Mouse (Mus musculus) G1E (cell line): ENCODE measurements around the gene Mtpn. TPM values are rescaled to one million over a fixed set of nuclear protein-coding genes. Genes with fewer than 3 reads are reported as not detected.
A peak's percentile ranks its signal among the peaks of the same experiment; 100 is the strongest.

ENCODE experiments used
- ATAC-seq: 2 replicates; pipeline ENCODE4 v1.8.0; 2016; ENCODE audit warnings: mild to moderate bottlenecking; ENCODE audit not compliant: insufficient number of reproducible peaks, poor library complexity, low FRiP score, severe bottlenecking; ENCODE audit errors: extremely low read depth
- DNase-seq: peaks from one replicate; pipeline ENCODE4 v3.0.0; 2012; ENCODE audit warnings: low spot score
- H3K27me3 ChIP-seq: 2 replicates; pipeline ENCODE4 v1.6.1; 2012; ENCODE audit warnings: mild to moderate bottlenecking, low read length, inconsistent platforms; ENCODE audit not compliant: insufficient read depth
- H3K36me3 ChIP-seq: replicated peaks from 2 replicates; pipeline ENCODE3; 2012; ENCODE audit warnings: mild to moderate bottlenecking, inconsistent platforms
- H3K4me1 ChIP-seq: 2 replicates; pipeline ENCODE4 v1.6.1; 2012; ENCODE audit warnings: low read depth, low read length, inconsistent platforms, mixed read lengths; ENCODE audit not compliant: insufficient read depth
- H3K4me3 ChIP-seq: 2 replicates; pipeline ENCODE4 v1.5.1; 2012; ENCODE audit warnings: low read depth, mild to moderate bottlenecking, inconsistent platforms, low read length, moderate library complexity, mixed read lengths
- H3K9me3 ChIP-seq: replicated peaks from 2 replicates; pipeline ENCODE4 v1.6.1; 2012; ENCODE audit warnings: inconsistent platforms
- CTCF ChIP-seq: IDR thresholded peaks from 2 replicates; pipeline ENCODE4 v1.5.1; 2012; ENCODE audit warnings: low read depth, low read length, inconsistent platforms, mixed read lengths
- GATA1 ChIP-seq: IDR thresholded peaks from 2 replicates; pipeline ENCODE4 v1.6.1; 2012; ENCODE audit warnings: borderline replicate concordance, low read length, inconsistent platforms, mixed read lengths
- GATA2 ChIP-seq: IDR thresholded peaks from 2 replicates; pipeline ENCODE4 v1.6.1; 2012; ENCODE audit warnings: low read depth, low read length, inconsistent platforms, borderline replicate concordance
- POLR2AphosphoS5 ChIP-seq: IDR thresholded peaks from 2 replicates; pipeline ENCODE4 v1.6.1; 2012; ENCODE audit warnings: low read depth, low read length, inconsistent platforms; ENCODE audit not compliant: insufficient replicate concordance
- TAL1 ChIP-seq: conservative IDR thresholded peaks from 2 replicates; pipeline ENCODE4 v1.6.1; 2012; ENCODE audit warnings: low read depth, low read length, inconsistent platforms, mixed read lengths
- polyA plus RNA-seq: library from polyadenylated mRNA; stranded (reverse); fragments of >175 nt; gene quantifications from 2 replicates; pipeline ENCODE4 v1.2.3, GENCODE M21; 2012
- total RNA-seq, 2 experiments: library from RNA; stranded (forward) in 1 of 2; stranded (reverse) in 1 of 2; fragments of 200-1000 nt in 1 of 2; fragments of >200 nt in 1 of 2; fragmentation: Nextera tagmentation in 1 of 2; gene quantifications; 2 replicates each; pipeline ENCODE4 v1.2.3; 2014 to 2017

The Mtpn gene
- 119 and 122 TPM in 2 replicates for total RNA-seq (2014; fragmentation: Nextera tagmentation)
- 140 and 149 TPM in 2 replicates for total RNA-seq (2017)
- 386 and 445 TPM in 2 replicates for polyA plus RNA-seq

DNA sequence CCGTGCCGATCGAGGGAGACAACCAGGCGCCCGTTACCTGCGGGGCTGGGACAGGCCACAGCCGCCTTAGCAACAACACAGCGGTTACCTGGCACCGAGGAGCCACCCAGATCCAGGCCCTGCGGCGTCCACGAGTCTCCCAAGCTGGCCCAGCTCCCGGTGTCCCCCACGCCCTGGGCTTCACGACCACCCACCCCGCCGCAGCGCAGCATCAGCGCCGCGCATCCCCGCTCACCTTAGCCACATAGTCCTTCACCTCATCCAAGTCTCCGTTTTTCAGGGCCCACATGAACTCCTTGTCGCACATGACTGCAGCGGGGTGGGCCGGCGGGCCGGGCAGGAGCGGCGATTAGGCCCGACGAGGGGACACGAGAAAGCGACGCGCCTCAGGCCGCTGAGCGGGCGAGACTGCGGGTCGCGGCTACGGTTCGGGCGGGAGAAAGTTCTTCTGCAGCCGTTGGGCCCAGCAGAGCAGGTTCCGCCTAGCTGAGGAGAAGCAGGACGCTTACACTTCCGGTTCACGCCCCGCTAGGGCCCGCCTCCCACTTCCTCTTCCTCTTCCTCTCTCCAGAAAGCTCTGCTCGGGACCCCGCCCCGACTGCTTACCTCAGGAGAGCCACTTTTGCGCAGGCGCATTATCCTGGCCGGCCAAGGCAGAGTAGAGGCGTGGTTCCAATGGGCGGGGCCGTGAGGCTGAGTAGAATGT is at the start of gene Mtpn:
Mtpn (minus strand) TSS at position 585 of the 706 bp plus-strand sequence.
- DNase-seq (peak; percentile 82), ATAC-seq (peak; percentile 96)
- TF ChIP-seq GATA1, result no peak
- TF ChIP-seq POLR2AphosphoS5, result no peak
- no peak for TF ChIP-seq GATA2
- no peak for TF ChIP-seq TAL1
- no peak for TF ChIP-seq CTCF
- Histone ChIP-seq H3K36me3 (peaks cover 4% of the 10 kb centered on the region), H3K27me3 (no peaks in the 10 kb centered on the region), H3K4me3 (peak within 1 kb of the TSS; percentile 99), H3K9me3 (no peaks in the 10 kb centered on the region), H3K4me1 (peaks cover 25% of the 10 kb centered on the region)

DNA sequence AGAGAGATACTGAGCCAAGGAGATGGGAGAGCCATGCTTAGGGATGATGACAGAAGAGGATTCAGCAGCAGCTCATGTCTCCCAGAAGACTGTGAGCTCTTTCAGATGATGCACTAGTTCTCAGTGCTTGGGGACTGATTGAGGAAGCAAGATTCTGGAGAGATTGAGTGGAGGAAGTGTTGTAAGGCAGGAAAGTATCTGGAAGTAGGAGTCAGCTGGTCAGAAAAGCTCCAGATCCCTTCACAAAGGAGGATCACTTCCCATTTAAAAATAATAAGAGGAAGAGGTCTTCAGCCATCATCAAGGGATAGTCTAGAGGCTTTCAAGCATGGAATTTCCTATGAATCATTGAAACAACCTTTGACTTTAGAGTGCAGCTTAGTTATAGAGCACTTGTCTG is 29.0 kb upstream of the Mtpn start:
- no peak for DNase-seq
- no peaks in the 10 kb centered on the region for H3K4me1 ChIP-seq
- H3K36me3 ChIP-seq, result no peaks in the 10 kb centered on the region
- no peak overlapping the region for H3K4me3 ChIP-seq
- no peak for ATAC-seq
- no peak for TF ChIP-seq GATA2
- no peaks in the 10 kb centered on the region for H3K9me3 ChIP-seq
- H3K27me3 ChIP-seq, result no peaks in the 10 kb centered on the region

DNA sequence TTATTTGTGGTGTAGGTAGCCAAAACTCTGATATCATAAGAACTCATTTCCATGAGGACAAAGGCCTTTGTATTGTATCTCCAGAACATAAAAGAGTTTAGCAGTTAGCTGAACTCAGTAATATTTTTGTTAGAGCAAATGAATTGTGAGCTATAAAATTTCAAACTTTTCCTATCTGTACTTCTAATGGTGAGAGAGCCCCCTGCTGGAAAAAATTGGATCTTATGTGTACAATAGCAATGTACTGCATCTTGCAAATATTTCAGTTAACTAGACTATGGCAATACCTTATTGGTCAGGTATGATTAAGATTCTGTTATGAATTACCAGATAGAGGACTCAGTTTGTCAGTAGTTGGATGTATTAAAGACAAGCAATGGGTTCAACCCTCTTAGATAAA is 28.1 kb upstream of the Mtpn start:
- DNase-seq, result peak; percentile 6
- Histone ChIP-seq H3K27me3 (no peaks in the 10 kb centered on the region), H3K4me1 (no peaks in the 10 kb centered on the region), H3K36me3 (no peaks in the 10 kb centered on the region), H3K4me3 (no peak overlapping the region), H3K9me3 (no peaks in the 10 kb centered on the region)
- ATAC-seq, result no peak
- TF ChIP-seq GATA2 (no peak), TAL1 (no peak), GATA1 (no peak), CTCF (no peak)

DNA sequence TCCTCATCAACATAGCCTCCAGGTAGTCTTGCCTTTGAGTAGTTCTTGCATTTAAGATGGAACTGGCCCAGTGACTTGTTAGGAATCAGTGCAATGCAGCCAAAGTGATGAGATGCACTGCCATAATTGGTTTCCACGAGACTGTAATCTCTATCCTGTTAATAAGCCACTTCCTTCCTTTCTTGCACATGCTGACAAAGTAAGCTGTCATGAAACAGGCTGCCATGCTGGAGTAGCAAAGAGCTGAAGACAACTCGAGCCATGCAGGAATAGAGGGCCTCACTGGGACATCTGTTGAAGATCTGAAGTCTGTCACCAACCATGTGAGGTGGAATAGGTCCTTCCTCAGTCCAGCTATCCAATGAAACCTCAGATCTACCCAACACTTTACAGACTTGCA is 20.3 kb upstream of the Mtpn start:
- peaks cover 2% of the 10 kb centered on the region; the same call in 1 of the 2 replicates for H3K27me3 ChIP-seq
- H3K4me3 ChIP-seq, result no peak overlapping the region
- H3K36me3 ChIP-seq, result no peaks in the 10 kb centered on the region
- DNase-seq (no peak), ATAC-seq (no peak)
- no peaks in the 10 kb centered on the region for H3K4me1 ChIP-seq
- no peaks in the 10 kb centered on the region for H3K9me3 ChIP-seq
- no peak for TF ChIP-seq POLR2AphosphoS5
- TF ChIP-seq GATA1, result no peak
- TF ChIP-seq TAL1, result no peak
- no peak for TF ChIP-seq GATA2
- TF ChIP-seq CTCF, result no peak

DNA sequence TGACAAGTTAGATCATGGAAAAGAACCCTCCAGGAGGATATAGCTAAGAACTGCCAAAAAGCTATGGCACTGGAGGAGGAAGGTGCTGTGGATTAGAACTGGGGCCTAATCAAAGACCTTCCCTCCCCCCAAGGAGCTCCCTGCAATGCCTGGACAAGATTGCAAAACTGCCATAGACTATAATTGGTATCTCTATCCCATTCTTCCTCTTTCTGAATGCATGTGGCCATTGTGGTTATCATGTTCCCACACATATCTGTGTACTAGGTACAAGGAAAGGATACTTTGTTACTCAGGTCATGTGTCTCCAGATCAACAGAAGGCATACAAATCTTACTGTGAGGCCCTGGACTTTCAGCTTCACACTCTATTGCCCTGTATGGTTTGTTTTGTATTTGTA is 4.7 kb upstream of the Mtpn start:
- no peak for TF ChIP-seq TAL1
- TF ChIP-seq CTCF, result no peak
- TF ChIP-seq GATA1, result no peak
- TF ChIP-seq GATA2, result no peak
- no peak for TF ChIP-seq POLR2AphosphoS5
- H3K4me1 ChIP-seq, result peaks cover 9% of the 10 kb centered on the region
- DNase-seq (no peak), ATAC-seq (no peak)
- no peaks in the 10 kb centered on the region for H3K36me3 ChIP-seq
- H3K9me3 ChIP-seq, result 0 out of 2 replicates have a peak, but pooled peaks cover 2% of the 10 kb centered on the region
- H3K27me3 ChIP-seq, result no peaks in the 10 kb centered on the region
- H3K4me3 ChIP-seq, result no peak overlapping the region

DNA sequence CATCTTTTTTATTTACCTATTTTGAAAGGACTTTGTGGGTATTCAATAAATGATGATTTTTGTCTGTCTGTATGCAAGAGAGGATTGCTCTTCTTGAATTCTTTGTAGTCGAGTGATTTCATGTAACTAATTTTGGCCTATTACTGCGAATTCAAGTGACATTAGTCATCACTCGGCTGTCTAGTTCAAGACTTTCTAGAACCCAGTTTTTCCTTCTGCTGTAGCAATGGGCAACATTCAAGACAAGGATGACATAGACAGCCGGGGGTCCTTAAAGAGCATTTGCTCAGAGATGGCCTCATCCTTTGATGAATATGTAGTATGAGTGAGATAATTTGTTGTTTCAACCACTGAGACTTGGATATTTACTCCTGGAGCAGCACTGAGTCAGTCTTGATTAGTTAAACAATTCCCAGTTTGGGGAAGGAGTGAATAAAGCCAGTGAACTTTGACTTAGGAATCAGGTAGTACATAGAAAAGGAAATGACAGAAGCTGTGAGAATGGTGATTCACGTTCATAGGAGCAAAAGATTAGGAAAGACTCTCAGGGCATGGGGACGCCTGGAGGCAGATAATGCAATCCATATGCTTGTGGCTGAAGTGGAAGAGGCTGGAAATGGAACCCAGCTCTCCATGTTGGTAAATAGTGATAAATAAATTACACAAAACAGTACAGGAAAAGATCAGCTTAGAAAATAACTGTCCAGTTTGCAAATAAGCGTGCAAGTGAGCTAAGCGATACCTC is 3.1 kb upstream of the Mtpn start:
- DNase-seq (no peak), ATAC-seq (no peak)
- Histone ChIP-seq H3K36me3 (no peaks in the 10 kb centered on the region), H3K9me3 (0 out of 2 replicates have a peak, but pooled peaks cover 2% of the 10 kb centered on the region), H3K27me3 (no peaks in the 10 kb centered on the region), H3K4me3 (no peak overlapping the region), H3K4me1 (peaks cover 11% of the 10 kb centered on the region)
- TF ChIP-seq CTCF (no peak), TAL1 (no peak), POLR2AphosphoS5 (no peak), GATA1 (no peak), GATA2 (no peak)
